Mouse (Mus musculus): ENCODE data around the gene Clpb. TPM values are rescaled to one million over a fixed set of nuclear protein-coding genes. Genes with fewer than 3 reads are reported as not detected.

The Clpb gene
- polyA plus RNA-seq, 1 experiment from 2014 or later, result 29.4 TPM

DNA sequence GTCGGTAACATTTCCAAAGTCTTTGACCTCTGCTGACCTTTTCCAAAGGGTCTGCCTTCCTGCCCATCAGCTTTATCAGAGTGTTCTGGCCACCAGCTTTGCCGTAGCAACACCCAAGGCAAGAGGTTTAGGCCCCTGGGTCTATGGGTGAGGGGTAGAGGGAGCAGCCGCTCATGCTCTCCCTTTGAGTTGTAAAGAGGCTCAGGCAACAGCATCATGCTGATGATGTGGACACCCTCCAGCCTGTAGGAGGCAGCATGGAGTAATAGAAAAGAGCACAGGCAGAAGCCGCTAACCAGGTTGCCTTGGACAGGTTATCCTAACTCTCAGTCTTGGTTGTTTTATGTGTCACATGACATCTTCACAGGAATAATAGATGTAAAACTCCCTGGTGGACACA lies 61.6 kb downstream of the Clpb start:
- WGBS, result 22% methylated on average over 4 of the region's 4 CpGs
- Histone ChIP-seq H3K4me1 (replicated peaks; ENCODE audit: control insufficient read depth, insufficient read depth, low read length) (no peaks in the 10 kb centered on the region), H3K36me3 (ENCODE audit: control insufficient read depth, insufficient read depth, low read length) (no peaks in the 10 kb centered on the region), H3K9me3 (ENCODE audit: control insufficient read depth, low read length) (no peaks in the 10 kb centered on the region), H3K4me3 (ENCODE audit: low read depth, low read length) (no peak overlapping the region), H3K27ac (ENCODE audit: low read depth, low read length) (no peak overlapping the region), H3K9ac (ENCODE audit: low read depth, low read length) (no peak overlapping the region), H3K27me3 (ENCODE audit: control insufficient read depth, insufficient read depth, low read length) (no peaks in the 10 kb centered on the region), H3K4me2 (replicated peaks; ENCODE audit: low read depth, low read length) (no peak overlapping the region)
- DNase-seq (ENCODE audit: low spot score), result peak; percentile 52
- no peak for ATAC-seq (ENCODE audit: low FRiP score)

DNA sequence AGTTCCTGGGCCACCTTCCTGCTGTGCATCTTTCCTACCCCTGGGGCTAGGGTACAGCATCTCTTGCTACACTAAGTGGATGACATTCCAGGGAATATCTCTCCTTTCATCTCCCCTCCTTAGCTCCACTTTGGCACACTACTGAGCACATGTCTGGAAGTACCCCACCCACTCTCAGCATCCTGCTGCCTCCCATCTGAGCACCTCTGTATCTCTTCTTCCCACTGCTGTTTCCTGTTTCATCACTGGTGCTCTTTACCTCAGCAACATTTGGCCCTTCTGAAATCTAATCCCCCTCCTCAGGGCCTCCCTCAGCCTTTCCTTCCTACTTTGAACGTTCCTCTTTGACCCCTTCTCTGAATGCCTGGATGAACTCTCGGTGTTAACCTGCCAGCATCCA lies 63.5 kb downstream of the Clpb start:
- Histone ChIP-seq H3K4me3 (ENCODE audit: low read depth, low read length) (no peak overlapping the region), H3K4me1 (replicated peaks; ENCODE audit: control insufficient read depth, insufficient read depth, low read length) (no peaks in the 10 kb centered on the region), H3K27ac (ENCODE audit: low read depth, low read length) (no peak overlapping the region), H3K9me3 (ENCODE audit: control insufficient read depth, low read length) (no peaks in the 10 kb centered on the region), H3K4me2 (replicated peaks; ENCODE audit: low read depth, low read length) (no peak overlapping the region), H3K27me3 (ENCODE audit: control insufficient read depth, insufficient read depth, low read length) (no peaks in the 10 kb centered on the region), H3K9ac (ENCODE audit: low read depth, low read length) (no peak overlapping the region), H3K36me3 (ENCODE audit: control insufficient read depth, insufficient read depth, low read length) (no peaks in the 10 kb centered on the region)
- no peak for DNase-seq (ENCODE audit: low spot score)
- ATAC-seq (ENCODE audit: low FRiP score), result no peak
- 38% methylated on average over 2 of the region's 2 CpGs for WGBS

DNA sequence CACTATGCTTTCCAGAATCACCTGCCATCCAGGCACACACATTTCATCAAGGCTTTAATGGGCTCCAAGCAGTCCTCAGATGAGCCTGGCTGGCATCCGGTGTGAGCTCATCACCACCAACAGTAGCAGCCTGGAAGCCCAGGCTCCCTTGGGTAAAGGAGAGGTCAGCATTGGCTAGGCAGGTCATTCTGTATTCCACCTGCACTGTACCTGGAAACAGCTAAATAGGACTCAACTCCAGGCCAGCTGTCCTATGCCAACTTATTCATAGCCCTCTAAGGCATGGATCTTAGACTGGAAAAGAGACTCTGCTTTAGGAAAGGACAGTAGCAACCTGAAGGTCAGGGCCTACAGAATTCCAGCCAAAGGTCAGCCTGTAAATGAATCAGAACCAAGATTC lies 68.7 kb downstream of the Clpb start:
- 83% methylated on average over 1 of the region's 1 CpGs for WGBS
- DNase-seq (ENCODE audit: low spot score), result no peak

DNA sequence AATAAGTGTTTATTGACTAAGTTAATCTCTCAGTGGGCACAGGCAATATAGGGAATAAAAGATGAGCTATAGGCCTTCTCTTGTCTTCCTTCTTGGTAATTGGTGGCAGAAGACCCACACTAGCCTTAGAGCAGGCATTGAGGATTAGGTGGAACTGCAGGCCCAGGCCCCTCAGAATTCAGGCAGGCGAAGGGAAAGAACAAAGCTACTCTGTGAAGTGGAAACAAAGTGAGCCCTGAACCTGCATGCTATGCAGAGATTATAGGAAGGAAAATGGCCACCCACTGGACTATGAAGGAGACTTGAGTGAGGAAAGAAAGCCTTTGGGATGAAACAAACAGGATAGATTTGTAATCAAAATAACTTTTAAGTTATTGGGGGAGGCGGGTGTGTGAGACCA lies 69.6 kb downstream of the Clpb start:
- ATAC-seq (ENCODE audit: low FRiP score) (no peak), DNase-seq (ENCODE audit: low spot score) (no peak)
- Histone ChIP-seq H3K4me3 (ENCODE audit: low read depth, low read length) (no peak overlapping the region), H3K27ac (ENCODE audit: low read depth, low read length) (no peak overlapping the region), H3K9ac (ENCODE audit: low read depth, low read length) (no peak overlapping the region), H3K4me1 (replicated peaks; ENCODE audit: control insufficient read depth, insufficient read depth, low read length) (no peaks in the 10 kb centered on the region), H3K36me3 (ENCODE audit: control insufficient read depth, insufficient read depth, low read length) (no peaks in the 10 kb centered on the region), H3K27me3 (ENCODE audit: control insufficient read depth, insufficient read depth, low read length) (no peaks in the 10 kb centered on the region), H3K9me3 (ENCODE audit: control insufficient read depth, low read length) (no peaks in the 10 kb centered on the region), H3K4me2 (replicated peaks; ENCODE audit: low read depth, low read length) (no peak overlapping the region)
- 74% methylated on average over 2 of the region's 2 CpGs for WGBS

More for the DNA sequence above, 68.7 kb downstream of the Clpb start:
- no peaks in the 10 kb centered on the region for H3K27me3 ChIP-seq (ENCODE audit: control insufficient read depth, insufficient read depth, low read length)
- H3K27ac ChIP-seq (ENCODE audit: low read depth, low read length), result no peak overlapping the region
- no peak overlapping the region for H3K4me3 ChIP-seq (ENCODE audit: low read depth, low read length)
- ATAC-seq (ENCODE audit: low FRiP score), result no peak
- H3K9me3 ChIP-seq (ENCODE audit: control insufficient read depth, low read length), result no peaks in the 10 kb centered on the region
- no peak overlapping the region for H3K4me2 ChIP-seq (replicated peaks; ENCODE audit: low read depth, low read length)
- no peaks in the 10 kb centered on the region for H3K4me1 ChIP-seq (replicated peaks; ENCODE audit: control insufficient read depth, insufficient read depth, low read length)
- H3K9ac ChIP-seq (ENCODE audit: low read depth, low read length), result no peak overlapping the region
- no peaks in the 10 kb centered on the region for H3K36me3 ChIP-seq (ENCODE audit: control insufficient read depth, insufficient read depth, low read length)

DNA sequence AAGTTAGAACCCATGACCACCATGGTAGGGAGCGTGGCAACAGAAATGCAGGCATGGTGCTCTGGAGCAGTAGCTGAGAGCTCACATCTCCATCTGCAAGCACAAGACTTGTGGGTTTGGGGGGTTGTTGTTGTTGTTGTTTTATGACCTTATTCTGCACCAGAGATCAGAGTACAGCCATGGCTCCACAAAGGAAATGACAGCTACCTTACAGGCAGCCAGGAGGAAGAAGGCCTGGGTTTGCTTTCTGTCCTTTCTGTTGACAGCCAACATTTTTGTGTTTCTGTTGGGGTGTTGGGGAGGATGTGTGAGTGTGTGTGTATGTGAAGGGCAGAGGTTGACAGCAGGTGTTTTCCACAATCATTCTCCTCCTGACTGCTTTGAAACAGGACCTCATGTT lies 71.9 kb downstream of the Clpb start:
- Histone ChIP-seq H3K9me3 (ENCODE audit: control insufficient read depth, low read length) (no peaks in the 10 kb centered on the region), H3K27ac (ENCODE audit: low read depth, low read length) (no peak overlapping the region), H3K27me3 (ENCODE audit: control insufficient read depth, insufficient read depth, low read length) (no peaks in the 10 kb centered on the region), H3K9ac (ENCODE audit: low read depth, low read length) (no peak overlapping the region), H3K36me3 (ENCODE audit: control insufficient read depth, insufficient read depth, low read length) (no peaks in the 10 kb centered on the region), H3K4me1 (replicated peaks; ENCODE audit: control insufficient read depth, insufficient read depth, low read length) (0 out of 2 replicates have a peak, but pooled peaks cover 4% of the 10 kb centered on the region), H3K4me3 (ENCODE audit: low read depth, low read length) (no peak overlapping the region), H3K4me2 (replicated peaks; ENCODE audit: low read depth, low read length) (no peak overlapping the region)
- DNase-seq (ENCODE audit: low spot score) (no peak), ATAC-seq (ENCODE audit: low FRiP score) (no peak)
- WGBS, result 81% methylated on average over 1 of the region's 1 CpGs

DNA sequence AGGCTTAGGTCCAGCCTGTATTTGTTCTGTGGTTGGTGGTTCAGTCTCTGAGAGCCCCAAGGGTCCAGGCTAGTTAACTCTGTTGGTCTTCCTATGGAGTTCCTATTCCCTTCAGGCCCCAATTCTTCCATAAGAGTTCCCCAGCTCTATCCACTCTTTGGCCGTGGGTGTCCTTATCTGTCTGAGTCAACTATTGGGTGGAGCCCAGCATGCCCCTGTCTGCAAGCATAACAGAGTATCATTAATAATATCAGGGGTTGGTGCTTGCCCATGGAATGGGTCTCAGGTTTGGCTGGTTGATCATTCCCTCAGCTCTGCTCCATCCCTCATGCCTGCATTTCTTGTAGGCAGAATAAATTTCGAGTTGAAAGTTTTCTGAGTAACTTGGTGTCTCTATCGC lies 74.3 kb downstream of the Clpb start:
- no peak for ATAC-seq (ENCODE audit: low FRiP score)
- Histone ChIP-seq H3K4me2 (replicated peaks; ENCODE audit: low read depth, low read length) (no peak overlapping the region), H3K4me3 (ENCODE audit: low read depth, low read length) (no peak overlapping the region), H3K27me3 (ENCODE audit: control insufficient read depth, insufficient read depth, low read length) (no peaks in the 10 kb centered on the region), H3K36me3 (ENCODE audit: control insufficient read depth, insufficient read depth, low read length) (no peaks in the 10 kb centered on the region), H3K9me3 (ENCODE audit: control insufficient read depth, low read length) (no peaks in the 10 kb centered on the region), H3K27ac (ENCODE audit: low read depth, low read length) (no peak overlapping the region), H3K4me1 (replicated peaks; ENCODE audit: control insufficient read depth, insufficient read depth, low read length) (0 out of 2 replicates have a peak, but pooled peaks cover 4% of the 10 kb centered on the region), H3K9ac (ENCODE audit: low read depth, low read length) (no peak overlapping the region)
- WGBS, result 84% methylated on average over 3 of the region's 3 CpGs
- no peak for DNase-seq (ENCODE audit: low spot score)

DNA sequence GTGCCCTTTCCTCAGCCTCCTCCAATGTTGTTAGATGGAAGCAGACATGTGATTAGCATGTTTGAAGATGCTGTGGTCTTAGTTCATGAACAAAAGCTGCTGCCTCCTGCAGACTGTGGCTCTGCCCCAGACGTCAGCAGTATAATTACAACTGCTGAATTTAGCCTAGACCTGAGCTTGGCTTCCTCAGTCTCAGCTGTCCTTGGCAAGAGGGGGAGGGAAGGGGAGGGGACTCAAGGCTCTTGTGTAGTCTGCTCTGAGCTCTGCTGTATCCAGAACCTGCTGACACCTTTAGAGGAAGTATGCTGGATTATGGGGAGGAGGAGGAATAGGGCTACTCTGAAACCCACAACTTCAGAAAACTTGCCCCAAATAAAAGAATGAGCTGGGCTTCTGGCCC lies 76.2 kb downstream of the Clpb start:
- 0 out of 2 replicates have a peak, but pooled peaks cover 4% of the 10 kb centered on the region for H3K4me1 ChIP-seq (replicated peaks; ENCODE audit: control insufficient read depth, insufficient read depth, low read length)
- H3K9ac ChIP-seq (ENCODE audit: low read depth, low read length), result no peak overlapping the region
- DNase-seq (ENCODE audit: low spot score) (peak; percentile 16), ATAC-seq (ENCODE audit: low FRiP score) (peak; percentile 56; the same call in 1 of the 2 replicates)
- no peaks in the 10 kb centered on the region for H3K27me3 ChIP-seq (ENCODE audit: control insufficient read depth, insufficient read depth, low read length)
- H3K27ac ChIP-seq (ENCODE audit: low read depth, low read length), result no peak overlapping the region
- H3K36me3 ChIP-seq (ENCODE audit: control insufficient read depth, insufficient read depth, low read length), result no peaks in the 10 kb centered on the region
- H3K4me3 ChIP-seq (ENCODE audit: low read depth, low read length), result no peak overlapping the region
- H3K4me2 ChIP-seq (replicated peaks; ENCODE audit: low read depth, low read length), result no peak overlapping the region
- 10% methylated on average over 1 of the region's 1 CpGs for WGBS
- no peaks in the 10 kb centered on the region for H3K9me3 ChIP-seq (ENCODE audit: control insufficient read depth, low read length)

DNA sequence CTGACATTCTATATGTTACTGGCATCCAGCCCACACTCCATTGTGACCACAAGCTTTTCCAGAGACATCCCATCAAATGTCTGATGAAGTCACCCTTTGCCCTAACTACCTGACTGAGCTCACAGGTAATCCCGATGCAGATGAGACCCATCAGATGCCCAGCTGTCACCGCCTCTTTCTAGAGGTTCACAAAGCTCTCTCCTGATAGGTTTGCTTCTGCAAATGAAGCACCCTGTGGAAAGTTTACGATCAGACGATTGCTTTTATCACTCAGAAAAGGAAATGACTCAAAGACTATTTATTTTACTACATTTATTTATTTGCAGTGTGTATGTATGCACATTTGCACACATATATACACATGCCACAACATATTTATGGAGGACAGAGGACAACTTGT lies 80.1 kb downstream of the Clpb start:
- WGBS, result 89% methylated on average over 4 of the region's 4 CpGs
- Histone ChIP-seq H3K9ac (ENCODE audit: low read depth, low read length) (no peak overlapping the region), H3K4me3 (ENCODE audit: low read depth, low read length) (no peak overlapping the region), H3K36me3 (ENCODE audit: control insufficient read depth, insufficient read depth, low read length) (no peaks in the 10 kb centered on the region), H3K27me3 (ENCODE audit: control insufficient read depth, insufficient read depth, low read length) (no peaks in the 10 kb centered on the region), H3K4me2 (replicated peaks; ENCODE audit: low read depth, low read length) (no peak overlapping the region), H3K9me3 (ENCODE audit: control insufficient read depth, low read length) (no peaks in the 10 kb centered on the region), H3K27ac (ENCODE audit: low read depth, low read length) (no peak overlapping the region), H3K4me1 (replicated peaks; ENCODE audit: control insufficient read depth, insufficient read depth, low read length) (0 out of 2 replicates have a peak, but pooled peaks cover 4% of the 10 kb centered on the region)
- DNase-seq (ENCODE audit: low spot score) (no peak), ATAC-seq (ENCODE audit: low FRiP score) (no peak)

DNA sequence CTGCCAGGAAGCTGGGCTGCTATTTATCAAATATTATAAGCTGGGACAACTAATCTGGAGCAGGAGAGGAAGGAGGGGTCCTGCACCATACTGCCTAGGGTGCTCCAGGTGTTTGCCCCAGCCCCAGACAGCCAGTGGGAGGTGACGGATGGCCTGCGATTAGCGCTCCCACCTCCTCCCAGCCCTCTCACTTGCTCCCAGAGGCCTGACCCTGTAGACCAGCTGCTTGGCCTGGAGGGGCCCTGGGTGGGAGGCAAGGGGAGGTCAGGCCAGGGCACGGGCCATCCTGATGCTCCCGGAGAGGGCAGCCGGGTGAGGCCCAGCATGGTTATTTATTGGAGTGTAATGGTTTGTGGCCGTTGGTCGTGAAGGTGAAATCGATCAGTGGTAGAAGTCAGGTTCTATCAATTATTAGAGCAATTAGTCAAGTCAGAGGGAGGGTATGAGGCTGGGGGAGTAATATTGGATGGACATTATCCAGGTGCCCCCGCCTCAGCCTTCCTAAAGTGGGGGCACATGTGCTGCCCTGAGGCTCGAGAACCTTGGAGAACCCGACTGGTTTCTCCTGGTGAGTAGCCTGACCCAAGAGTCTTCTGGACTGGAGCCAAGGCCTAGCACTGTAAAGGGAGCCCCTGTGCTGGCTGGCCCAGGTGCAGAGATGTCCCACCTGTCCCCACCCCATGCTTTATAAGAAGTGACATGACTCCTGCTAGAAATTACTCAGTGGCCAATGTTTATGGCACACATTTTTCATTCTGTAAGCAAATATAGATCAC lies 83.3 kb downstream of the Clpb start:
- ATAC-seq (ENCODE audit: low FRiP score) (peak; percentile 71), DNase-seq (ENCODE audit: low spot score) (no peak)
- H3K27ac ChIP-seq (ENCODE audit: low read depth, low read length), result no peak overlapping the region
- 67% methylated on average over 12 of the region's 12 CpGs for WGBS
- H3K4me2 ChIP-seq (replicated peaks; ENCODE audit: low read depth, low read length), result no peak overlapping the region
- no peaks in the 10 kb centered on the region for H3K9me3 ChIP-seq (ENCODE audit: control insufficient read depth, low read length)
- H3K27me3 ChIP-seq (ENCODE audit: control insufficient read depth, insufficient read depth, low read length), result no peaks in the 10 kb centered on the region
- no peak overlapping the region for H3K4me3 ChIP-seq (ENCODE audit: low read depth, low read length)
- no peak overlapping the region for H3K9ac ChIP-seq (ENCODE audit: low read depth, low read length)
- H3K36me3 ChIP-seq (ENCODE audit: control insufficient read depth, insufficient read depth, low read length), result no peaks in the 10 kb centered on the region
- no peaks in the 10 kb centered on the region for H3K4me1 ChIP-seq (replicated peaks; ENCODE audit: control insufficient read depth, insufficient read depth, low read length)

Data from hindbrain, embryonic 11.5 days (tissue).